Mouse (Mus musculus): ENCODE data around the gene Ccdc9.

The Ccdc9 gene

GRCm38 (mm10) chr7:16286026-16286961, at the start of gene Ccdc9:
Gene Ccdc9 (minus strand): TSS chr7:16286795.
- peak; percentile 100 for DNase-seq

GRCm38 (mm10) chr7:16329146-16329545, 42.6 kb upstream of the Ccdc9 start:
- DNase-seq: no peak

GRCm38 (mm10) chr7:16326607-16326971, 40.0 kb upstream of the Ccdc9 start:
- DNase-seq: no peak

- peak; percentile 80 for DNase-seq
Measured at GRCm38 (mm10) chr7:16325920-16326606, 39.5 kb upstream of the Ccdc9 start.

GRCm38 (mm10) chr7:16324661-16325060, 38.1 kb upstream of the Ccdc9 start:
- no peak for DNase-seq

GRCm38 (mm10) chr7:16320479-16320878, 33.9 kb upstream of the Ccdc9 start:
- no peak for DNase-seq

- DNase-seq: no peak
Measured at GRCm38 (mm10) chr7:16319216-16319615, 32.6 kb upstream of the Ccdc9 start.

- DNase-seq: no peak
Measured at GRCm38 (mm10) chr7:16317094-16317493, 30.5 kb upstream of the Ccdc9 start.

- DNase-seq: peak; percentile 48
Measured at GRCm38 (mm10) chr7:16315222-16315759, 28.7 kb upstream of the Ccdc9 start.

- DNase-seq: peak; percentile 22
Measured at GRCm38 (mm10) chr7:16314221-16314775, 27.7 kb upstream of the Ccdc9 start.

- DNase-seq: peak; percentile 67
Measured at GRCm38 (mm10) chr7:16313481-16314220, 27.1 kb upstream of the Ccdc9 start.

GRCm38 (mm10) chr7:16312672-16313311, 26.2 kb upstream of the Ccdc9 start:
- DNase-seq: peak; percentile 70

- DNase-seq: peak; percentile 22
Measured at GRCm38 (mm10) chr7:16312011-16312671, 25.5 kb upstream of the Ccdc9 start.

- no peak for DNase-seq
Measured at GRCm38 (mm10) chr7:16311453-16312004, 24.9 kb upstream of the Ccdc9 start.

GRCm38 (mm10) chr7:16310521-16311452, 24.2 kb upstream of the Ccdc9 start:
- peak; percentile 22 for DNase-seq

- DNase-seq: peak; percentile 80
Measured at GRCm38 (mm10) chr7:16310020-16310520, 23.5 kb upstream of the Ccdc9 start.

- peak; percentile 86 for DNase-seq
Measured at GRCm38 (mm10) chr7:16309318-16310019, 22.9 kb upstream of the Ccdc9 start.

- peak; percentile 21 for DNase-seq
Measured at GRCm38 (mm10) chr7:16308555-16309317, 22.1 kb upstream of the Ccdc9 start.

All from kidney, adult 9 months (tissue).